Mouse (Mus musculus): ENCODE data around the gene Hspg2. TPM values are rescaled to one million over a fixed set of nuclear protein-coding genes. Genes with fewer than 3 reads are reported as not detected.
A peak's percentile ranks its signal among the peaks of the same experiment; 100 is the strongest.
"Not testable (repeated sequence)": the region's sequence is repeated elsewhere in the genome, so short reads cannot be mapped to it uniquely, and the experiment has no call there.

Gene Hspg2
- total RNA-seq (2021), result 100 to 1,000 TPM; 256 to 295 TPM
- long read RNA-seq, experiment 1, partial matches to known transcripts, result 35 of 38 reads
- long read RNA-seq, experiment 1, other reads (novel, unspliced or antisense), result 3 of 38 reads
- long read RNA-seq, experiment 2, partial matches to known transcripts, result 21 of 24 reads
- long read RNA-seq, experiment 2, other reads (novel, unspliced or antisense), result 3 of 24 reads

- peak; percentile 99 for DNase-seq
Measured at GRCm38 (mm10) chr4:137468260-137469080, at the start of gene Hspg2. Gene Hspg2 (plus strand): TSS chr4:137468769.

- DNase-seq, result no peak
Measured at GRCm38 (mm10) chr4:137430502-137430901, 38.1 kb upstream of the Hspg2 start, which contains the start of gene Cela3b. Gene Cela3b (minus strand): TSS chr4:137430540.

GRCm38 (mm10) chr4:137432700-137433550 lies 35.6 kb upstream of the Hspg2 start:
- not testable (repeated sequence) for DNase-seq

GRCm38 (mm10) chr4:137436979-137437669 lies 31.4 kb upstream of the Hspg2 start:
- no peak for DNase-seq

- no peak for DNase-seq
Measured at GRCm38 (mm10) chr4:137438842-137439241, 29.7 kb upstream of the Hspg2 start.

- no peak for DNase-seq
Measured at GRCm38 (mm10) chr4:137441332-137441731, 27.2 kb upstream of the Hspg2 start.

GRCm38 (mm10) chr4:137443625-137444024 lies 24.9 kb upstream of the Hspg2 start:
- peak; percentile 86 for DNase-seq

- no peak for DNase-seq
Measured at GRCm38 (mm10) chr4:137445881-137446280, 22.7 kb upstream of the Hspg2 start.

GRCm38 (mm10) chr4:137447363-137448196 lies 21.0 kb upstream of the Hspg2 start:
- no peak for DNase-seq

- DNase-seq, result peak; percentile 59
Measured at GRCm38 (mm10) chr4:137448197-137448596, 20.4 kb upstream of the Hspg2 start.

- no peak for DNase-seq
Measured at GRCm38 (mm10) chr4:137448641-137449040, 19.9 kb upstream of the Hspg2 start.

GRCm38 (mm10) chr4:137449132-137449531 lies 19.4 kb upstream of the Hspg2 start:
- DNase-seq, result no peak

GRCm38 (mm10) chr4:137449715-137450114 lies 18.9 kb upstream of the Hspg2 start:
- peak; percentile 57 for DNase-seq

- no peak for DNase-seq
Measured at GRCm38 (mm10) chr4:137452190-137452589, 16.4 kb upstream of the Hspg2 start.

GRCm38 (mm10) chr4:137453234-137453767 lies 15.3 kb upstream of the Hspg2 start, which contains the start of gene 1700013G24Rik:
Gene 1700013G24Rik (plus strand): TSS chr4:137453284.
- no peak for DNase-seq

- no peak for DNase-seq
Measured at GRCm38 (mm10) chr4:137454582-137454981, 14.0 kb upstream of the Hspg2 start.

- DNase-seq, result no peak
Measured at GRCm38 (mm10) chr4:137456581-137456980, 12.0 kb upstream of the Hspg2 start.

- DNase-seq, result no peak
Measured at GRCm38 (mm10) chr4:137457292-137457691, 11.3 kb upstream of the Hspg2 start.

- DNase-seq, result no peak
Measured at GRCm38 (mm10) chr4:137458310-137458709, 10.3 kb upstream of the Hspg2 start.

GRCm38 (mm10) chr4:137458861-137459260 lies 9.7 kb upstream of the Hspg2 start:
- DNase-seq, result no peak

GRCm38 (mm10) chr4:137460676-137461075 lies 7.9 kb upstream of the Hspg2 start:
- DNase-seq, result no peak

Measured in gastrocnemius, postnatal 10 days (tissue).